In genomic region chr12:33235771-33236323, GRCm38 (mm10) we compare ENCODE assay signal across 8 mouse cellular contexts.
A peak's percentile ranks its signal among the peaks of the same experiment; 100 is the strongest.
DNase-seq lines count a peak whose midpoint lies in the region; ATAC-seq lines count a peak whose summit lies in the region.

No protein-coding gene starts in this region.

- ATAC-seq in cerebellum, adult (ENCODE audit: insufficient number of reproducible peaks, low FRiP score, low TSS enrichment), result no peak

- DNase-seq in kidney, postnatal 14 days, result peak; percentile 47
- DNase-seq in kidney, adult 18-20 months, result no peak
- peak; percentile 67 for DNase-seq in adrenal gland, postnatal 10 days
- peak; percentile 61 for DNase-seq in gastrocnemius, postnatal 25 days
- peak; percentile 62 for DNase-seq in lung, postnatal 14 days
- DNase-seq in layer of hippocampus, adult 9-10 months (ENCODE audit: low spot score), result no peak
- DNase-seq in cerebellum, adult 9-11 months, result no peak

Comparison
In these comparisons a context has a peak if more than half of its experiments do, and no peak if none do; other contexts are left out.
1. DNase-seq: peak in kidney, postnatal 14 days (single experiment), adrenal gland, postnatal 10 days (single experiment), gastrocnemius, postnatal 25 days (single experiment) and lung, postnatal 14 days (single experiment); none in kidney, adult 18-20 months (single experiment), layer of hippocampus, adult 9-10 months (single experiment) and cerebellum, adult 9-11 months (single experiment).